Mouse (Mus musculus) lung, adult 2 months (tissue): Measurements from ENCODE around the gene Dram2.

Experiments used
- CTCF ChIP-seq: fragments of 200-500 bp; IDR thresholded peaks from 2 replicates; pipeline ENCODE4 v1.5.1; 2011; ENCODE audit warnings: mild to moderate bottlenecking, low read length, control low read depth; ENCODE audit not compliant: insufficient read depth
- POLR2A ChIP-seq: fragments of 200-500 bp; IDR thresholded peaks from 2 replicates; pipeline ENCODE4 v1.6.1; 2011; ENCODE audit warnings: low read depth, mild to moderate bottlenecking, control low read depth, low read length, borderline replicate concordance; ENCODE audit errors: extremely low read depth

DNA sequence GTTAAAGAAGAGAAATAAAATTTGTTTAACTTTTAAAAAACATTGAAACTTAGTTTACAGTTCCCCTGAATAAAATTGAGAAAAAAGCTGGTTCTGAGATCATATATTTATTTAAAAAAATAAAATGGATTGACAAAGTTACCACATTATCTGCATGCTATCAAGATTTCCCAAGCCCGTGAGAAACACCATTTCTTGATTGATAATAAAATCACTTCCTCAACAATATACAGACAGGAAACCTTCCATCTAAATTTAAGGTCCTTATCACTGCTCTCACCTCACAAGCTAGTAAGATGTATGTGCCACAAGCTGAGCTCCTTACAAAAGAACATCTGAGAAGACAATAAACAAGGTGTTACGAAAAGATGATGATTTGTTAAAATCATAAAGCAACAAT is 44.7 kb upstream of the Dram2 start:
- no peak for TF ChIP-seq CTCF
- TF ChIP-seq POLR2A = no peak
